Mouse (Mus musculus): ENCODE data around the gene Rps6ka2. TPM values are rescaled to one million over a fixed set of nuclear protein-coding genes. Genes with fewer than 3 reads are reported as not detected.

Rps6ka2 gene
- polyA plus RNA-seq, 1 experiment from 2014 or later, result 20.1 TPM

GRCm38 (mm10) chr17:7222198-7222597 is 52.3 kb downstream of the Rps6ka2 start:
- H3K4me2 ChIP-seq (ENCODE audit: low read depth, severe bottlenecking), result no peak overlapping the region
- no peaks in the 10 kb centered on the region for H3K27me3 ChIP-seq (ENCODE audit: control insufficient read depth, insufficient read depth, low read length)
- H3K36me3 ChIP-seq (ENCODE audit: control insufficient read depth, insufficient read depth, low read length), result no peaks in the 10 kb centered on the region
- WGBS, result 69% methylated on average over 3 of the region's 3 CpGs
- H3K4me1 ChIP-seq (ENCODE audit: control insufficient read depth, insufficient read depth, low read length), result peaks cover 2% of the 10 kb centered on the region; the same call in 1 of the 2 replicates
- no peak overlapping the region for H3K27ac ChIP-seq (replicated peaks; ENCODE audit: low read depth, low read length)
- no peak overlapping the region for H3K4me3 ChIP-seq (ENCODE audit: low read depth, low read length)
- no peak overlapping the region for H3K9ac ChIP-seq (ENCODE audit: low read length)
- no peak for ATAC-seq (ENCODE audit: insufficient number of reproducible peaks, low FRiP score, low TSS enrichment, low read depth)
- no peak for DNase-seq (ENCODE audit: low spot score)
- H3K9me3 ChIP-seq (ENCODE audit: control insufficient read depth, low read length), result no peaks in the 10 kb centered on the region

DNA sequence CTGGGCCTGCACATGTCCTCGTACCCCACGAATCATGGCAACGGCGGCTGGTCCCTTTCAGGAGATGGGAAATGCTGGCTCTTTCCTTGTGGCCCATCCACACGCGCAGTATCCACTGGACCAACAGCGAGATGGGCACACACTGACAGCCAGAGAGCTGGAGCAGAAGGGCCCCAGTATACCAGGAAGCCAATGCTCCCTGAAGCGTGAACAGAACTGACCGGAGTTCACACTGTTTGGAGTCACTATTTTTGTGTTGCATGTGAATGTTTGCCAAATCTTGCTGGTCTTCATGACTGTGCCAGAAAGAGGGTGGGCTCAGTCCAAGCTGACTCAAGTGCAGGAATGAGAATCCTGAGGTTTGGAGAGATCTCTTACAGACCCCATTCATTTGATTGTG is 58.6 kb downstream of the Rps6ka2 start:
- no peak for DNase-seq (ENCODE audit: low spot score)
- WGBS, result 94% methylated on average over 9 of the region's 9 CpGs

GRCm38 (mm10) chr17:7231312-7231711 is 61.4 kb downstream of the Rps6ka2 start:
- H3K4me1 ChIP-seq (ENCODE audit: control insufficient read depth, insufficient read depth, low read length), result no peaks in the 10 kb centered on the region; the same call in 1 of the 2 replicates
- no peak overlapping the region for H3K4me3 ChIP-seq (ENCODE audit: low read depth, low read length)
- H3K9ac ChIP-seq (ENCODE audit: low read length), result no peak overlapping the region
- H3K36me3 ChIP-seq (ENCODE audit: control insufficient read depth, insufficient read depth, low read length), result no peaks in the 10 kb centered on the region; the same call in 1 of the 2 replicates
- H3K4me2 ChIP-seq (ENCODE audit: low read depth, severe bottlenecking), result no peak overlapping the region
- DNase-seq (ENCODE audit: low spot score), result no peak
- H3K27ac ChIP-seq (replicated peaks; ENCODE audit: low read depth, low read length), result no peak overlapping the region
- 91% methylated on average over 4 of the region's 4 CpGs for WGBS
- no peaks in the 10 kb centered on the region for H3K9me3 ChIP-seq (ENCODE audit: control insufficient read depth, low read length)
- no peaks in the 10 kb centered on the region for H3K27me3 ChIP-seq (ENCODE audit: control insufficient read depth, insufficient read depth, low read length)
- ATAC-seq (ENCODE audit: insufficient number of reproducible peaks, low FRiP score, low TSS enrichment, low read depth), result no peak

More for the DNA sequence above, 58.6 kb downstream of the Rps6ka2 start:
- Histone ChIP-seq H3K27ac (replicated peaks; ENCODE audit: low read depth, low read length) (no peak overlapping the region), H3K36me3 (ENCODE audit: control insufficient read depth, insufficient read depth, low read length) (no peaks in the 10 kb centered on the region; the same call in 1 of the 2 replicates), H3K4me2 (ENCODE audit: low read depth, severe bottlenecking) (no peak overlapping the region), H3K4me1 (ENCODE audit: control insufficient read depth, insufficient read depth, low read length) (no peaks in the 10 kb centered on the region; the same call in 1 of the 2 replicates), H3K9ac (ENCODE audit: low read length) (no peak overlapping the region), H3K4me3 (ENCODE audit: low read depth, low read length) (no peak overlapping the region), H3K27me3 (ENCODE audit: control insufficient read depth, insufficient read depth, low read length) (no peaks in the 10 kb centered on the region), H3K9me3 (ENCODE audit: control insufficient read depth, low read length) (no peaks in the 10 kb centered on the region)
- no peak for ATAC-seq (ENCODE audit: insufficient number of reproducible peaks, low FRiP score, low TSS enrichment, low read depth)

DNA sequence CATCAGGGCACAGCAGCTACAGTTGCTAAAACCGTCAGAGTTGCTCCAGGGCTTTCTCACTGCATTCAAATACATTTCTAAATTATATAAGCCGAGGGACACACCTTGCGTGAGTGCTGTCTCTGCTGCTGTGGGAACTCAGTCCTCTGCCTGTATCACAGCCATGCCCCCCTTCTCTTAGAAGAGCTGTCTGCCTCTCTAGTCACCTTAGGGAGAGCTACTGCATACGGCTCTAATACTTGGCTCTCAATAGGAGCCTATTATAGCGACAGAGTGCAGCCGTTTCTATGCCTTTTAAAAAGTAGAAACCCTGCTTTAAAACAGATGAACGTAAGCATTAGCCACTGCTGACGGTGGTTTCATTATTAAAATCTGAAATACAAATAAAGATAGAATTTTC is 61.9 kb downstream of the Rps6ka2 start:
- WGBS, result 86% methylated on average over 8 of the region's 8 CpGs
- Histone ChIP-seq H3K36me3 (ENCODE audit: control insufficient read depth, insufficient read depth, low read length) (no peaks in the 10 kb centered on the region; the same call in 1 of the 2 replicates), H3K9me3 (ENCODE audit: control insufficient read depth, low read length) (no peaks in the 10 kb centered on the region), H3K4me1 (ENCODE audit: control insufficient read depth, insufficient read depth, low read length) (no peaks in the 10 kb centered on the region; the same call in 1 of the 2 replicates), H3K27ac (replicated peaks; ENCODE audit: low read depth, low read length) (no peak overlapping the region), H3K4me2 (ENCODE audit: low read depth, severe bottlenecking) (no peak overlapping the region), H3K9ac (ENCODE audit: low read length) (no peak overlapping the region), H3K27me3 (ENCODE audit: control insufficient read depth, insufficient read depth, low read length) (no peaks in the 10 kb centered on the region), H3K4me3 (ENCODE audit: low read depth, low read length) (no peak overlapping the region)
- no peak for ATAC-seq (ENCODE audit: insufficient number of reproducible peaks, low FRiP score, low TSS enrichment, low read depth)
- no peak for DNase-seq (ENCODE audit: low spot score)

DNA sequence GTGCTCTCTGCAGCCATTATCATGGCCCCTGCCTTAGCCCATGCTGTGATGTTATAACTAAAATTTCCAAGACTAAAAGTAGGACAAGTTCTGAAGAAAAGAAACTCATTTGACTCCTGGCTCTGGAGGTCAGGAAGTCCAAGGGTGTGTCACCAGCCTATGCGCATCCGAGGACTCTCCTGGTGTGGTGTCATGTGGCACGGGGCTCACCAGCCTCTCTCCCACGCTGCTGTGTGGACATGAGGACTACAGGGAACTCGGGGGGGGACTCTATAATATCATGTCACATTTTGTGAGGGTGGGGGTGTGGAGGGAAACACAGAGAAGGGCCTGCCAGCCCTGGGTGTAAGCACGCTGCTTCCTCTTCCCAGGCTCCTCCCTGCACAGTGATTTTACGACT is 62.5 kb downstream of the Rps6ka2 start:
- Histone ChIP-seq H3K36me3 (ENCODE audit: control insufficient read depth, insufficient read depth, low read length) (no peaks in the 10 kb centered on the region; the same call in 1 of the 2 replicates), H3K9me3 (ENCODE audit: control insufficient read depth, low read length) (no peaks in the 10 kb centered on the region), H3K4me1 (ENCODE audit: control insufficient read depth, insufficient read depth, low read length) (no peaks in the 10 kb centered on the region), H3K27ac (replicated peaks; ENCODE audit: low read depth, low read length) (no peak overlapping the region), H3K4me3 (ENCODE audit: low read depth, low read length) (no peak overlapping the region), H3K4me2 (ENCODE audit: low read depth, severe bottlenecking) (no peak overlapping the region), H3K9ac (ENCODE audit: low read length) (no peak overlapping the region), H3K27me3 (ENCODE audit: control insufficient read depth, insufficient read depth, low read length) (no peaks in the 10 kb centered on the region)
- DNase-seq (ENCODE audit: low spot score) (no peak), ATAC-seq (ENCODE audit: insufficient number of reproducible peaks, low FRiP score, low TSS enrichment, low read depth) (no peak)
- WGBS, result 72% methylated on average over 7 of the region's 7 CpGs

GRCm38 (mm10) chr17:7233197-7233596 is 63.3 kb downstream of the Rps6ka2 start:
- Histone ChIP-seq H3K4me3 (ENCODE audit: low read depth, low read length) (no peak overlapping the region), H3K9ac (ENCODE audit: low read length) (no peak overlapping the region), H3K27ac (replicated peaks; ENCODE audit: low read depth, low read length) (no peak overlapping the region), H3K27me3 (ENCODE audit: control insufficient read depth, insufficient read depth, low read length) (no peaks in the 10 kb centered on the region), H3K36me3 (ENCODE audit: control insufficient read depth, insufficient read depth, low read length) (no peaks in the 10 kb centered on the region; the same call in 1 of the 2 replicates), H3K4me1 (ENCODE audit: control insufficient read depth, insufficient read depth, low read length) (no peaks in the 10 kb centered on the region), H3K9me3 (ENCODE audit: control insufficient read depth, low read length) (no peaks in the 10 kb centered on the region), H3K4me2 (ENCODE audit: low read depth, severe bottlenecking) (no peak overlapping the region)
- DNase-seq (ENCODE audit: low spot score) (no peak), ATAC-seq (ENCODE audit: insufficient number of reproducible peaks, low FRiP score, low TSS enrichment, low read depth) (no peak)

GRCm38 (mm10) chr17:7237706-7238105 is 67.8 kb downstream of the Rps6ka2 start:
- H3K4me2 ChIP-seq (ENCODE audit: low read depth, severe bottlenecking), result no peak overlapping the region
- no peaks in the 10 kb centered on the region; the same call in 1 of the 2 replicates for H3K36me3 ChIP-seq (ENCODE audit: control insufficient read depth, insufficient read depth, low read length)
- no peak overlapping the region for H3K4me3 ChIP-seq (ENCODE audit: low read depth, low read length)
- H3K9me3 ChIP-seq (ENCODE audit: control insufficient read depth, low read length), result no peaks in the 10 kb centered on the region
- H3K4me1 ChIP-seq (ENCODE audit: control insufficient read depth, insufficient read depth, low read length), result no peaks in the 10 kb centered on the region
- no peak overlapping the region for H3K9ac ChIP-seq (ENCODE audit: low read length)
- H3K27ac ChIP-seq (replicated peaks; ENCODE audit: low read depth, low read length), result no peak overlapping the region
- WGBS, result 92% methylated on average over 9 of the region's 9 CpGs
- H3K27me3 ChIP-seq (ENCODE audit: control insufficient read depth, insufficient read depth, low read length), result no peaks in the 10 kb centered on the region
- ATAC-seq (ENCODE audit: insufficient number of reproducible peaks, low FRiP score, low TSS enrichment, low read depth) (no peak), DNase-seq (ENCODE audit: low spot score) (no peak)

- Histone ChIP-seq H3K4me3 (ENCODE audit: low read depth, low read length) (no peak overlapping the region), H3K4me1 (ENCODE audit: control insufficient read depth, insufficient read depth, low read length) (no peaks in the 10 kb centered on the region), H3K9me3 (ENCODE audit: control insufficient read depth, low read length) (no peaks in the 10 kb centered on the region), H3K36me3 (ENCODE audit: control insufficient read depth, insufficient read depth, low read length) (no peaks in the 10 kb centered on the region; the same call in 1 of the 2 replicates), H3K4me2 (ENCODE audit: low read depth, severe bottlenecking) (no peak overlapping the region), H3K9ac (ENCODE audit: low read length) (no peak overlapping the region), H3K27ac (replicated peaks; ENCODE audit: low read depth, low read length) (no peak overlapping the region), H3K27me3 (ENCODE audit: control insufficient read depth, insufficient read depth, low read length) (no peaks in the 10 kb centered on the region)
- ATAC-seq (ENCODE audit: insufficient number of reproducible peaks, low FRiP score, low TSS enrichment, low read depth), result no peak
- no peak for DNase-seq (ENCODE audit: low spot score)
- WGBS, result 76% methylated on average over 4 of the region's 4 CpGs
These were observed 68.9 kb downstream of the Rps6ka2 start for GRCm38 (mm10) chr17:7238766-7239165.

DNA sequence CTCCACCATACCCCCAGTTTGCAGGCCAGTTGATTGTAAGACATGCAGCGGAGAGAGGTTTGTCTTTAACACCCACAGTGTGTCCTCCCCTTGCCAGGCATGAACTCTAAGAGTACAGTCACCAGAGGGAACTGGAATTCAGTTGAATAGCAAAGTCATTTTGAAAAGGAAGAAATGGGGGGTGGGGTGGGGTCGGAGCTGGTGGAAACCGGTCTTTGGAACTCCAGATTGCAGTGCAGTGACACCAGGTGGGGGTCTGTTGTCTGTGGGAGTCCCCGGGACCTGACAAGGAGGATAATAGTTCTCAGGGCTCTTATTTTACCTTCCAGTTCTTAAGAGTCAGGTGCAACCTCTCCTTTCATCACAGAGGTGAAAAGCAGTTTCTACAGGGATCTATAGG is 70.6 kb downstream of the Rps6ka2 start:
- H3K4me1 ChIP-seq (ENCODE audit: control insufficient read depth, insufficient read depth, low read length), result no peaks in the 10 kb centered on the region
- ATAC-seq (ENCODE audit: insufficient number of reproducible peaks, low FRiP score, low TSS enrichment, low read depth) (no peak), DNase-seq (ENCODE audit: low spot score) (no peak)
- H3K4me2 ChIP-seq (ENCODE audit: low read depth, severe bottlenecking), result no peak overlapping the region
- H3K9ac ChIP-seq (ENCODE audit: low read length), result no peak overlapping the region
- no peaks in the 10 kb centered on the region for H3K27me3 ChIP-seq (ENCODE audit: control insufficient read depth, insufficient read depth, low read length)
- H3K9me3 ChIP-seq (ENCODE audit: control insufficient read depth, low read length), result no peaks in the 10 kb centered on the region
- WGBS, result 94% methylated on average over 4 of the region's 4 CpGs
- no peaks in the 10 kb centered on the region; the same call in 1 of the 2 replicates for H3K36me3 ChIP-seq (ENCODE audit: control insufficient read depth, insufficient read depth, low read length)
- H3K27ac ChIP-seq (replicated peaks; ENCODE audit: low read depth, low read length), result no peak overlapping the region
- no peak overlapping the region for H3K4me3 ChIP-seq (ENCODE audit: low read depth, low read length)

Data from limb, embryonic 11.5 days (tissue).